Mouse (Mus musculus): ENCODE results near the gene Mylk3.

GRCm38 (mm10) chr8:85313036-85313435 lies 73.1 kb downstream of the Mylk3 start:
- TF ChIP-seq MAFK (IDR thresholded peaks at IDR 0.05; ENCODE audit: insufficient read depth, low read depth, low read length): no peak
- TF ChIP-seq CHD2 (IDR thresholded peaks at IDR 0.05; ENCODE audit: low read depth, low read length): no peak
- TF ChIP-seq HCFC1 (IDR thresholded peaks at IDR 0.05; ENCODE audit: borderline replicate concordance, insufficient read depth, low read length): no peak
- no peak for TF ChIP-seq ZC3H11A (IDR thresholded peaks at IDR 0.05; ENCODE audit: borderline replicate concordance, low read depth, low read length)
